Mouse (Mus musculus): Measurements from ENCODE around the gene Gpr19. TPM values are rescaled to one million over a fixed set of nuclear protein-coding genes. Genes with fewer than 3 reads are reported as not detected.

Gene Gpr19
- polyA plus RNA-seq, 1 experiment from 2014 or later, result 12.1 TPM

- H3K4me3 ChIP-seq (ENCODE audit: low read length), result no peak overlapping the region
- H3K4me1 ChIP-seq (ENCODE audit: control insufficient read depth, insufficient read depth, low read length), result no peaks in the 10 kb centered on the region
- no peak overlapping the region for H3K27ac ChIP-seq (ENCODE audit: low read depth, low read length)
- H3K9ac ChIP-seq (ENCODE audit: low read depth, low read length), result no peak overlapping the region
- ATAC-seq (ENCODE audit: low FRiP score, low TSS enrichment), result no peak
- no peaks in the 10 kb centered on the region for H3K36me3 ChIP-seq (ENCODE audit: control insufficient read depth, insufficient read depth, low read length)
- H3K27me3 ChIP-seq (ENCODE audit: control insufficient read depth, insufficient read depth, low read length), result no peaks in the 10 kb centered on the region
- H3K9me3 ChIP-seq (ENCODE audit: control insufficient read depth, low read length), result no peaks in the 10 kb centered on the region
- no peak overlapping the region for H3K4me2 ChIP-seq (replicated peaks; ENCODE audit: low read depth, low read length)
- 80% methylated on average over 9 of the region's 9 CpGs for WGBS
Measured at GRCm38 (mm10) chr6:134834585-134835251, 63.7 kb downstream of the Gpr19 start.

- Histone ChIP-seq H3K27ac (ENCODE audit: low read depth, low read length) (no peak overlapping the region), H3K4me3 (ENCODE audit: low read length) (peak overlapping the region; percentile 55), H3K27me3 (ENCODE audit: control insufficient read depth, insufficient read depth, low read length) (no peaks in the 10 kb centered on the region), H3K9ac (ENCODE audit: low read depth, low read length) (peak overlapping the region; percentile 47; the same call in 1 of the 2 replicates), H3K4me2 (replicated peaks; ENCODE audit: low read depth, low read length) (peak overlapping the region; percentile 77), H3K4me1 (ENCODE audit: control insufficient read depth, insufficient read depth, low read length) (peaks cover 5% of the 10 kb centered on the region), H3K36me3 (ENCODE audit: control insufficient read depth, insufficient read depth, low read length) (no peaks in the 10 kb centered on the region), H3K9me3 (ENCODE audit: control insufficient read depth, low read length) (no peaks in the 10 kb centered on the region)
- WGBS, result 2% methylated on average over 10 of the region's 10 CpGs
- ATAC-seq (ENCODE audit: low FRiP score, low TSS enrichment), result no peak
Measured at GRCm38 (mm10) chr6:134830776-134831175, 67.6 kb downstream of the Gpr19 start.

- peak within 1 kb of the TSS; percentile 69 for H3K9ac ChIP-seq (ENCODE audit: low read depth, low read length)
- no peaks in the 10 kb centered on the region for H3K9me3 ChIP-seq (ENCODE audit: control insufficient read depth, low read length)
- no peaks in the 10 kb centered on the region for H3K27me3 ChIP-seq (ENCODE audit: control insufficient read depth, insufficient read depth, low read length)
- H3K36me3 ChIP-seq (ENCODE audit: control insufficient read depth, insufficient read depth, low read length), result no peaks in the 10 kb centered on the region
- WGBS, result under 1% methylated on average over 52 of the region's 58 CpGs
- H3K4me3 ChIP-seq (ENCODE audit: low read length), result peak within 1 kb of the TSS; percentile 55
- ATAC-seq (ENCODE audit: low FRiP score, low TSS enrichment), result peak; percentile 98
- H3K27ac ChIP-seq (ENCODE audit: low read depth, low read length), result peak within 1 kb of the TSS; percentile 56
- H3K4me1 ChIP-seq (ENCODE audit: control insufficient read depth, insufficient read depth, low read length), result peaks cover 5% of the 10 kb centered on the region
- peak within 1 kb of the TSS; percentile 77 for H3K4me2 ChIP-seq (replicated peaks; ENCODE audit: low read depth, low read length)
Measured at GRCm38 (mm10) chr6:134829786-134830700, 68.3 kb downstream of the Gpr19 start, which contains the start of gene Crebl2. Crebl2 (plus strand) TSS chr6:134830154.

- no peak overlapping the region for H3K9ac ChIP-seq (ENCODE audit: low read depth, low read length)
- 69% methylated on average over 10 of the region's 10 CpGs for WGBS
- ATAC-seq (ENCODE audit: low FRiP score, low TSS enrichment), result no peak
- no peaks in the 10 kb centered on the region for H3K4me1 ChIP-seq (ENCODE audit: control insufficient read depth, insufficient read depth, low read length)
- H3K27me3 ChIP-seq (ENCODE audit: control insufficient read depth, insufficient read depth, low read length), result no peaks in the 10 kb centered on the region
- H3K27ac ChIP-seq (ENCODE audit: low read depth, low read length), result no peak overlapping the region
- H3K4me2 ChIP-seq (replicated peaks; ENCODE audit: low read depth, low read length), result no peak overlapping the region
- H3K36me3 ChIP-seq (ENCODE audit: control insufficient read depth, insufficient read depth, low read length), result no peaks in the 10 kb centered on the region
- no peaks in the 10 kb centered on the region for H3K9me3 ChIP-seq (ENCODE audit: control insufficient read depth, low read length)
- H3K4me3 ChIP-seq (ENCODE audit: low read length), result no peak overlapping the region
Measured at GRCm38 (mm10) chr6:134822844-134823243, 75.5 kb downstream of the Gpr19 start.

GRCm38 (mm10) chr6:134820411-134820810 lies 78.0 kb downstream of the Gpr19 start:
- no peaks in the 10 kb centered on the region for H3K4me1 ChIP-seq (ENCODE audit: control insufficient read depth, insufficient read depth, low read length)
- no peak overlapping the region for H3K9ac ChIP-seq (ENCODE audit: low read depth, low read length)
- H3K9me3 ChIP-seq (ENCODE audit: control insufficient read depth, low read length), result no peaks in the 10 kb centered on the region
- no peaks in the 10 kb centered on the region for H3K36me3 ChIP-seq (ENCODE audit: control insufficient read depth, insufficient read depth, low read length)
- ATAC-seq (ENCODE audit: low FRiP score, low TSS enrichment), result no peak
- H3K4me3 ChIP-seq (ENCODE audit: low read length), result no peak overlapping the region
- no peak overlapping the region for H3K27ac ChIP-seq (ENCODE audit: low read depth, low read length)
- WGBS, result 63% methylated on average over 6 of the region's 6 CpGs
- H3K27me3 ChIP-seq (ENCODE audit: control insufficient read depth, insufficient read depth, low read length), result no peaks in the 10 kb centered on the region
- no peak overlapping the region for H3K4me2 ChIP-seq (replicated peaks; ENCODE audit: low read depth, low read length)

GRCm38 (mm10) chr6:134819741-134820140 lies 78.6 kb downstream of the Gpr19 start:
- no peaks in the 10 kb centered on the region for H3K27me3 ChIP-seq (ENCODE audit: control insufficient read depth, insufficient read depth, low read length)
- H3K4me3 ChIP-seq (ENCODE audit: low read length), result no peak overlapping the region

More at GRCm38 (mm10) chr6:134819741-134820140, 78.6 kb downstream of the Gpr19 start:
- no peaks in the 10 kb centered on the region for H3K4me1 ChIP-seq (ENCODE audit: control insufficient read depth, insufficient read depth, low read length)
- no peak overlapping the region for H3K9ac ChIP-seq (ENCODE audit: low read depth, low read length)
- ATAC-seq (ENCODE audit: low FRiP score, low TSS enrichment), result no peak
- H3K27ac ChIP-seq (ENCODE audit: low read depth, low read length), result no peak overlapping the region
- H3K9me3 ChIP-seq (ENCODE audit: control insufficient read depth, low read length), result no peaks in the 10 kb centered on the region
- no peaks in the 10 kb centered on the region for H3K36me3 ChIP-seq (ENCODE audit: control insufficient read depth, insufficient read depth, low read length)
- WGBS, result 54% methylated on average over 5 of the region's 5 CpGs
- no peak overlapping the region for H3K4me2 ChIP-seq (replicated peaks; ENCODE audit: low read depth, low read length)

Other genes with a start within 250 kb of the Gpr19 start
- gene Dusp16, start 106.0 kb downstream of the Gpr19 start, polyA plus RNA-seq (2014; fragmentation: Nextera tagmentation; extraction: Ambion mirVana), result 8.6 and 12.3 TPM in 2 replicates
- 1.7 and 2.0 TPM in 2 replicates for gene Crebl2, start 68.4 kb downstream of the Gpr19 start, polyA plus RNA-seq (2014; fragmentation: Nextera tagmentation; extraction: Ambion mirVana)
- 14.5 and 15.3 TPM in 2 replicates for gene Cdkn1b, start 21.8 kb upstream of the Gpr19 start, polyA plus RNA-seq (2014; fragmentation: Nextera tagmentation; extraction: Ambion mirVana)
- gene Apold1, start 83.1 kb upstream of the Gpr19 start, polyA plus RNA-seq (2014; fragmentation: Nextera tagmentation; extraction: Ambion mirVana), result 4.4 and 4.6 TPM in 2 replicates
- gene Ddx47, start 113.0 kb upstream of the Gpr19 start, polyA plus RNA-seq (2014; fragmentation: Nextera tagmentation; extraction: Ambion mirVana), result 106 and 117 TPM in 2 replicates
- 12.5 and 15.8 TPM in 2 replicates for gene Gprc5a, start 167.1 kb upstream of the Gpr19 start, polyA plus RNA-seq (2014; fragmentation: Nextera tagmentation; extraction: Ambion mirVana)
- gene Gprc5d, start 219.7 kb upstream of the Gpr19 start, polyA plus RNA-seq (2014; fragmentation: Nextera tagmentation; extraction: Ambion mirVana), result not detected in 2 replicates